Mouse (Mus musculus): ENCODE results near the gene Gm3005. TPM values are rescaled to one million over a fixed set of nuclear protein-coding genes. Genes with fewer than 3 reads are reported as not detected.
"Not testable (repeated sequence)": the region's sequence is repeated elsewhere in the genome, so short reads cannot be mapped to it uniquely, and the experiment has no call there.

The Gm3005 gene
- polyA plus RNA-seq (2012; rRNA removed) = 0.05 TPM in 1 of 2 replicates, not detected in the other

- no CpG with 5 or more reads among the region's 2 CpGs for WGBS
- not testable (repeated sequence) for DNase-seq (ENCODE audit: low read depth, low spot score)
Measured at GRCm38 (mm10) chr14:3427803-3428202, at the start of gene Gm3005. Gm3005 (plus strand) TSS chr14:3428103.

- not testable (repeated sequence) for DNase-seq (ENCODE audit: low read depth, low spot score)
- no CpG with 5 or more reads among the region's 2 CpGs for WGBS
Measured at GRCm38 (mm10) chr14:3394793-3395192, 33.1 kb upstream of the Gm3005 start, which contains the start of gene Gm10413. Gm10413 (plus strand) TSS chr14:3395093.

- not testable (repeated sequence) for DNase-seq (ENCODE audit: low read depth, low spot score)
- WGBS = no CpG with 5 or more reads among the region's 32 CpGs
Measured at GRCm38 (mm10) chr14:3412314-3412713, 15.6 kb upstream of the Gm3005 start, which contains the start of gene Gm10409. Gm10409 (plus strand) TSS chr14:3412614.

GRCm38 (mm10) chr14:3449079-3449478 is 21.2 kb downstream of the Gm3005 start, which contains the start of gene Gm10408:
Gm10408 (plus strand) TSS chr14:3449379.
- no CpG with 5 or more reads among the region's 3 CpGs for WGBS
- not testable (repeated sequence) for DNase-seq (ENCODE audit: low read depth, low spot score)

GRCm38 (mm10) chr14:3634212-3634611 is 206.3 kb downstream of the Gm3005 start, which contains the start of gene Gm3012:
Gm3012 (plus strand) TSS chr14:3634512.
- not testable (repeated sequence) for DNase-seq (ENCODE audit: low read depth, low spot score)
- WGBS = no CpG with 5 or more reads among the region's 2 CpGs

Other genes with a start within 250 kb of the Gm3005 start
- not detected in 2 replicates for gene Gm5795, start 239.8 kb upstream of the Gm3005 start, polyA plus RNA-seq (2012; rRNA removed)
- gene D830030K20Rik, start 219.6 kb upstream of the Gm3005 start, polyA plus RNA-seq (2012; rRNA removed) = not detected in 2 replicates
- gene Gm2956, start 95.5 kb upstream of the Gm3005 start, polyA plus RNA-seq (2012; rRNA removed) = not detected in 2 replicates
- gene Gm10413, start 33.0 kb upstream of the Gm3005 start, polyA plus RNA-seq (2012; rRNA removed) = not detected in 2 replicates
- gene Gm10409, start 15.5 kb upstream of the Gm3005 start, polyA plus RNA-seq (2012; rRNA removed) = not detected in 2 replicates
- gene Gm10408, start 21.3 kb downstream of the Gm3005 start, polyA plus RNA-seq (2012; rRNA removed) = not detected in 2 replicates
- gene Gm3012, start 206.4 kb downstream of the Gm3005 start, polyA plus RNA-seq (2012; rRNA removed) = not detected in 2 replicates
- not detected in 2 replicates for gene Gm3020, start 223.9 kb downstream of the Gm3005 start, polyA plus RNA-seq (2012; rRNA removed)